Mouse (Mus musculus): ENCODE measurements at regions not wholly inside any gene's neighbourhood (a gene's known extent, or its start where the extent isn't known, plus 50 kb on each side); places are given as distances from the start of the nearest gene placed in this dataset.

- TF ChIP-seq CTCF (IDR thresholded peaks at IDR 0.05; ENCODE audit: borderline replicate concordance, extremely low read depth, insufficient read depth, insufficient read length) (no peak), POLR2A (IDR thresholded peaks at IDR 0.05; ENCODE audit: borderline replicate concordance, extremely low read depth, insufficient read depth, insufficient read length, poor library complexity, severe bottlenecking) (no peak)
These were observed 362.3 kb downstream of the Ets1 start for GRCm38 (mm10) chr9:32998323-32998722.

Data from brain, embryonic 14.5 days (tissue).